Mouse (Mus musculus) ovary, adult 2 months (tissue): ENCODE measurements around the gene Hist1h3d. TPM values are rescaled to one million over a fixed set of nuclear protein-coding genes. Genes with fewer than 3 reads are reported as not detected.

Experiments
- polyA plus RNA-seq: library from polyadenylated mRNA; depleted of rRNA; stranded (reverse); fragments of >200 nt; gene quantifications from 2 replicates; pipeline ENCODE4 v1.2.3, GENCODE M21; 2012; rRNA removed

Hist1h3d gene
- 18.4 and 28.3 TPM in 2 replicates for polyA plus RNA-seq

GRCm38 (mm10) chr13:23575271-23575851 is at the start of gene Hist1h3d:
TSS of gene Hist1h3d (plus strand) at chr13:23575763.

GRCm38 (mm10) chr13:23530901-23531875 is 44.4 kb upstream of the Hist1h3d start, which contains the start of gene Hist1h4h:
TSS of gene Hist1h4h (plus strand) at chr13:23531050.

DNA sequence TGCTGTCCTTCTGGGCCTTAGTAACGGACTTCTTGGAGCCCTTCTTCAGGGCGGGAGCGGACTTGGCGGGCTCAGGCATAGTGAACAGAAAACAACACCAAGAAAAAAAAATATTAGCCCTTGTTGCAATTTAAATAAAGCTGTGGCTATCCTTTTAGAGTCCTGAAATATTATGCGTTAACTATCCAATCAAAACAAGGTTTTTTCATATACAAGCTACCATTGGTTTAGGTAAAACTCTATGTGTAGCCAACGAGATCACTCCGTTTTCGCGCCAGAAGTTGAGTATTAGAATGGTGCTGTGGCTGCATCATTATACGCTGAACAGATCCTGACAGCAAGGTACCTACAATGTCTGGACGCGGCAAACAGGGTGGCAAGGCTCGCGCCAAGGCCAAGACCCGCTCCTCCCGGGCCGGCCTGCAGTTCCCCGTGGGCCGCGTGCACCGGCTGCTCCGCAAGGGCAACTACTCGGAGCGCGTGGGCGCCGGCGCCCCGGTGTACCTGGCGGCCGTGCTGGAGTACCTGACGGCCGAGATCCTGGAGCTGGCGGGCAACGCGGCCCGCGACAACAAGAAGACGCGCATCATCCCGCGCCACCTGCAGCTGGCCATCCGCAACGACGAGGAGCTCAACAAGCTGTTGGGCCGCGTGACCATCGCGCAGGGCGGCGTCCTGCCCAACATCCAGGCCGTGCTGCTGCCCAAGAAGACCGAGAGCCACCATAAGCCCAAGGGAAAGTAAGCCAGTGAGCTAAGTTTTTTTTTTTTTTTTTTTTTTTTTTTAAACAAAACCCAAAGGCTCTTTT is 41.8 kb upstream of the Hist1h3d start, which contains the start of gene Hist1h2af:
Gene Hist1h2af (plus strand): TSS at position 347 of the 808 bp plus-strand sequence.

DNA sequence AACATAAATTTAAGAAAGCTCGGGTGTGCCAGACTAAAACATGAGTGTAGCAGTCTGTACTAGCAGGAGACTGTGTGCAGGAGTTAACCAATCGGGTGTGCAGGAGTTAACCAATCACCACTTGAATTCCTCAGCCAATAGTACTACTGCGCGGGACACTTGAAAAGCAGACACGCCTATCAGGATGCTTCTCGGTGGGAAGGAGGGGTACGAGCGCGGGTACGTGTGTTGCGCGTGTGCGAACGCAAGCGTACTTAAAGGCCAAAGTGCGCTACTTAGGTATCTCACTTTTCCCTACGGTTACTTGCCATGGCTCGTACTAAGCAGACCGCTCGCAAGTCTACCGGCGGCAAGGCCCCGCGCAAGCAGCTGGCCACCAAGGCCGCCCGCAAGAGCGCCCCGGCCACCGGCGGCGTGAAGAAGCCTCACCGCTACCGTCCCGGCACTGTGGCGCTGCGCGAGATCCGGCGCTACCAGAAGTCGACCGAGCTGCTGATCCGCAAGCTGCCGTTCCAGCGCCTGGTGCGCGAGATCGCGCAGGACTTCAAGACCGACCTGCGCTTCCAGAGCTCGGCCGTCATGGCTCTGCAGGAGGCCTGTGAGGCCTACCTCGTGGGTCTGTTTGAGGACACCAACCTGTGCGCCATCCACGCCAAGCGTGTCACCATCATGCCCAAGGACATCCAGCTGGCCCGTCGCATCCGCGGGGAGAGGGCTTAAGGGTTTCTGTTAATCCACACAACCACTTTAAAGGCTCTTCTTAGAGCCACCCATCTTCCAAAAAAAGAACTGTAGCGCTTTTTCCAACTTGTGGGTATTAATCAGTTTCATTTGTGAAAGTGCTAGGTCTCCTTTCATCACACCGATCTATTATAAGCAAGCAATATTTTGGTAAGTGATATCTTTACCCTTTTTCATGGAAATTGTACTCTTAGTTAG is 40.2 kb upstream of the Hist1h3d start, which contains the start of gene Hist1h3g:
Gene Hist1h3g (plus strand): TSS at position 286 of the 939 bp plus-strand sequence.

GRCm38 (mm10) chr13:23542999-23543607 is 32.5 kb upstream of the Hist1h3d start, which contains the start of gene Hist1h2bh:
TSS of gene Hist1h2bh (minus strand) at chr13:23543392.

DNA sequence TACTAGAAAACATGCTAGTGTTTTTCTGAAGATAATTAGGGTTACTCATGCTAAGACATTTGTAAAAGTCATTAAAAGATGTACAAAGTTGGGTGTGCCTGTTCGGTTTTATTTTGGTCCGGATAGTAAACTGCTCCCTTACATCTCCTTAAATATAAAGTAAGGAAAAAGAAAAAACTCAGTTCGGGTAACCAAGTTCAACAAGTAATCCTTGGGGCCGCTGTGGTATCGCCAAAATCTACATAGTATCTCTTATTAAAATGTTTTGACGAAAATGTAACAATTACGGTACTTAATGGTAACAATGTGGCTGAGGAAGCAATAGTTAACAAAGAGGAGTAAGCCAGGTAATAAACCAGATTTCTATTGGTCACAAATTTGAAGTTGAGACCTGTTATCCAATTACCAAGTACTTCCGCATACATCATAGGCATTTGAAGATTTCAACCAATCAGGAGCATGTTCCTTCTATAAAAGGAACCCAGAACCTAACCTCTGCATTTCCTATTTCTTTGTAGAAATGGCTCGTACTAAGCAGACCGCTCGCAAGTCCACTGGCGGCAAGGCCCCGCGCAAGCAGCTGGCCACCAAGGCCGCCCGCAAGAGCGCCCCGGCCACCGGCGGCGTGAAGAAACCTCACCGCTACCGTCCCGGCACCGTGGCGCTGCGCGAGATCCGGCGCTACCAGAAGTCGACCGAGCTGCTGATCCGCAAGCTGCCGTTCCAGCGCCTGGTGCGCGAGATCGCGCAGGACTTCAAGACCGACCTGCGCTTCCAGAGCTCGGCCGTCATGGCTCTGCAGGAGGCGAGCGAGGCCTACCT is 31.4 kb upstream of the Hist1h3d start, which contains the start of gene Hist1h3f:
Gene Hist1h3f (plus strand): TSS at position 88 of the 822 bp plus-strand sequence.

DNA sequence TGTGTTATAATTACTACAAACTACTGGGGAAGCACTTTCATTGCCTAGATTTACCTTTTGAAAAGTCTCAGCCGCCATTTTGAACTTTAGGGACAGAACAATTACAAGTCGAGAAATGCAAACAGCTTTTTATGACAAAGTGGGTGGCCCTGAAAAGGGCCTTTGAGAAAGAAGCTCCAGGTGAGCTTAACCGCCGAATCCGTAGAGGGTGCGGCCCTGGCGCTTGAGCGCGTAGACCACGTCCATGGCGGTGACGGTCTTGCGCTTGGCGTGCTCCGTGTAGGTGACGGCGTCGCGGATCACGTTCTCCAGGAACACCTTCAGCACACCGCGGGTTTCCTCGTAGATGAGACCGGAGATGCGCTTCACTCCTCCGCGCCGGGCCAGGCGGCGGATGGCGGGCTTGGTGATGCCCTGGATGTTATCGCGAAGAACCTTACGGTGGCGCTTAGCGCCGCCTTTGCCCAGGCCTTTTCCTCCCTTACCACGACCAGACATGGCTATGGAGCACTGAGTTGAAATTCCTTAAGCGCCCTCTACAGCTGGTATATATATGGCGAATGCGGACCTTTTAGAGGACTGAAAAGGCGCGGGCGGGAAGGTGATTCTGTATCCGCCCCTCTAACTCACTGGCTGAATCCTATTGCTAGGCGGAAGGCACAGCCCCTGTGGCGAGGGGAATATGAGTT is 24.3 kb upstream of the Hist1h3d start, which contains the start of gene Hist1h4f:
Gene Hist1h4f (minus strand): TSS at position 503 of the 689 bp plus-strand sequence.

DNA sequence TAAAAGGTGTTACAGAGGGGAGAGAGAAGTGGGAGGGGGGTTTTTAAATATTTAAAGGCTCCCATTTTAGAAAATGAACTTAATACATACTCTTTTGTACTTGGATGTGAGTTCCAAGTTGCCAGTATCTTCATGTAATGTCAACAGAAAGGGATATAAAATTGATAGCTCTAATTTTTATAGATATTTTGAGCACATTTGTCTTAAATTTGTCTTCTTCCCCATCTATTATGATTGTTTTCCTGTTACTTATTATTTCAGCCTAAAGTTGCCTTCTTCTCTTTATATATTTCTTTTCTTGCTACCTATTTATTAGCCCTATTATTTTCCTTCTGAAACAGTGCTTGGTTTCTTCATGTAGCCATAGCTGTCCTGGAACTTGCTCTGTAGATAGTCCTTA is 22.6 kb upstream of the Hist1h3d start, which contains the start of gene Hist1h1d:
Gene Hist1h1d (plus strand): TSS at position 301 of the 400 bp plus-strand sequence.

GRCm38 (mm10) chr13:23561883-23562659 is 13.5 kb upstream of the Hist1h3d start, which contains the start of gene Hist1h3e:
TSS of gene Hist1h3e (minus strand) at chr13:23562369.

DNA sequence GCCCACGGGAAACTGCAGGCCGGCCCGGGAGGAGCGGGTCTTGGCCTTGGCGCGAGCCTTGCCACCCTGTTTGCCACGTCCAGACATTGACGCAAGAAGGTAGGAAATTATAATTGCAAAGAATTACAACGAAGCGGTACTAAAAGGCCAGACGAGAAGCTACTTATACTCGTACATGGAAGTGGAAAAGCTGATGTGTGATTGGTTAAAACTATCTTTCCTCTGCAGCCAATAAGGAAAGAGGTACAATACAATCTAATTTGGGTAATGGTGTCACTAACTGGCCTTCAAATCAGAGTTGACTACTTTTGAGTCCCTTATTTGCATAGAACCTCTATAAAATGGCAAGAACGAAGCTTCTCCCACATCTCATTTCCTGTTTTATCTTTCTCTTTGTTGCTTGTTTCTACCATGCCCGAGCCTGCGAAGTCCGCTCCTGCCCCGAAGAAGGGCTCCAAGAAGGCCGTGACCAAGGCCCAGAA is 4.5 kb upstream of the Hist1h3d start, which contains the start of the genes Hist1h2ae and Hist1h2bg:
Gene Hist1h2ae (minus strand): TSS at position 199 of the 482 bp plus-strand sequence.
Gene Hist1h2bg (plus strand): TSS at position 375 of the 482 bp plus-strand sequence.

GRCm38 (mm10) chr13:23573898-23574524 is 1.6 kb upstream of the Hist1h3d start, which contains the start of the genes Hist1h2bf and Hist1h2ad:
TSS of gene Hist1h2bf (minus strand) at chr13:23574196.
TSS of gene Hist1h2ad (plus strand) at chr13:23574381.

DNA sequence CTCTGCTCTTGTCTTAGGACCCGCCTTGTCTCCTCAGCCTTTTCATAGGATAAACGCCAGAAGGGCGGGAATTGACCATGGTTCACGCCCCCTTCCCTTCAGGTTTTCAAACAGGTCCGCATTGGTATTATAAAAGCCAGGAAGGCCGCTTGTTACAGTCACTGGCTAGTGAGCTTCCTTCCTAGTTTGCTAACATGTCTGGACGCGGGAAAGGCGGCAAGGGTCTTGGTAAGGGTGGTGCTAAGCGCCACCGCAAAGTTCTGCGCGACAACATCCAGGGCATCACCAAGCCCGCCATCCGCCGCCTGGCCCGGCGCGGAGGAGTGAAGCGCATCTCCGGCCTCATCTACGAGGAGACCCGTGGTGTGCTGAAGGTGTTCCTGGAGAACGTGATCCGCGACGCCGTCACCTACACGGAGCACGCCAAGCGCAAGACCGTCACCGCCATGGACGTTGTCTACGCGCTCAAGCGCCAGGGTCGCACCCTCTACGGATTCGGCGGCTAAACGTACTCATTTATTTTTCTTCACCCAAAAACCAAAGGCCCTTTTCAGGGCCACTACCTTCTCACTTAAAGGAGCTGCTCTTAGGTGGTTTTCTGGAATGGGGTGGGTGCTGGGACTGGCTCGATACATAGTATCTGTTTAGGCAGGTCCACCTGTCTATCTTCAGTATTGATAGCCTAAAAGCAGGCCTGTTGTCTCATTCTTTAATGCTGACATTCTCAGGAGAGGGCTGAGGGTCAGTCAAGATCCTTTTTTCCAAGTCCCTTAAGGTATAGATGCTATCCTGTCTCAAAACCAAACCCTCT is 6.0 kb downstream of the Hist1h3d start, which contains the start of gene Hist1h4d:
Gene Hist1h4d (plus strand): TSS at position 191 of the 811 bp plus-strand sequence.

GRCm38 (mm10) chr13:23620733-23621531 is 45.4 kb downstream of the Hist1h3d start, which contains the start of gene Hist1h2be:
TSS of gene Hist1h2be (minus strand) at chr13:23621124.

GRCm38 (mm10) chr13:23622175-23622671 is 46.7 kb downstream of the Hist1h3d start, which contains the start of gene Hist1h1e:
TSS of gene Hist1h1e (minus strand) at chr13:23622558.

